Mouse (Mus musculus): ENCODE measurements at regions not wholly inside any gene's neighbourhood (a gene's known extent, or its start where the extent isn't known, plus 50 kb on each side); places are given as distances from the start of the nearest gene placed in this dataset.

GRCm38 (mm10) chr11:112543473-112543872 lies 238.6 kb upstream of the Sox9 start:
- TF ChIP-seq POLR2A (IDR thresholded peaks at IDR 0.05; ENCODE audit: insufficient read depth, low read depth, low read length): no peak
- no peak for TF ChIP-seq CTCF (IDR thresholded peaks at IDR 0.05; ENCODE audit: insufficient read depth, low read depth, low read length)
